Mouse (Mus musculus) kidney, embryonic 15.5 days (tissue): ENCODE measurements around the gene Stard3. TPM values are rescaled to one million over a fixed set of nuclear protein-coding genes. Genes with fewer than 3 reads are reported as not detected.

ENCODE experiments used
- ATAC-seq: fragments of 200-750 bp; cut with Nextera tagmentation; replicated peaks from 2 replicates; pipeline ENCODE4 v1.8.0; 2017; ENCODE audit warnings: moderate TSS enrichment; ENCODE audit not compliant: low FRiP score
- H3K27ac ChIP-seq: fragments of 300-500 bp; sonication (generic); 2 replicates; pipeline ENCODE4 v1.5.1; 2015; ENCODE audit warnings: mild to moderate bottlenecking, inconsistent platforms
- H3K27me3 ChIP-seq: fragments of 300-500 bp; sonication (generic); 2 replicates; pipeline ENCODE4 v1.6.1; 2015; ENCODE audit warnings: inconsistent platforms
- H3K36me3 ChIP-seq: fragments of 300-500 bp; sonication (generic); 2 replicates; pipeline ENCODE4 v1.6.1; 2015; ENCODE audit warnings: inconsistent platforms
- H3K4me1 ChIP-seq: fragments of 300-500 bp; sonication (generic); 2 replicates; pipeline ENCODE4 v1.6.1; 2015; ENCODE audit warnings: inconsistent platforms
- H3K4me2 ChIP-seq: fragments of 300-500 bp; sonication (generic); 2 replicates; pipeline ENCODE4 v1.6.1; 2015; ENCODE audit warnings: moderate library complexity, mild to moderate bottlenecking, inconsistent platforms
- H3K4me3 ChIP-seq: fragments of 300-500 bp; sonication (generic); replicated peaks from 2 replicates; pipeline ENCODE4 v1.5.1; 2015; ENCODE audit warnings: mild to moderate bottlenecking, inconsistent platforms
- H3K9ac ChIP-seq: fragments of 300-500 bp; sonication (generic); 2 replicates; pipeline ENCODE4 v1.6.1; 2015; ENCODE audit warnings: mild to moderate bottlenecking, inconsistent platforms
- H3K9me3 ChIP-seq: fragments of 300-500 bp; sonication (generic); replicated peaks from 2 replicates; pipeline ENCODE4 v1.6.1; 2016; ENCODE audit warnings: inconsistent platforms
- WGBS: fragments of 180-500 bp; shearing (Covaris S2); methylation state at CpG from one replicate; pipeline ENCODE4 v1.1.7; 2015; ENCODE audit warnings: mixed read lengths; 5-methylcytosine and 5-hydroxymethylcytosine counted together
- polyA plus RNA-seq: library from polyadenylated mRNA; unstranded; fragments of >200 nt; fragmentation: Nextera tagmentation; extraction: Ambion mirVana; gene quantifications from 2 replicates; pipeline ENCODE4 v1.2.1, GENCODE M21; 2015

Stard3 gene
- polyA plus RNA-seq, 1 experiment from 2014 or later: 53.1 TPM

DNA sequence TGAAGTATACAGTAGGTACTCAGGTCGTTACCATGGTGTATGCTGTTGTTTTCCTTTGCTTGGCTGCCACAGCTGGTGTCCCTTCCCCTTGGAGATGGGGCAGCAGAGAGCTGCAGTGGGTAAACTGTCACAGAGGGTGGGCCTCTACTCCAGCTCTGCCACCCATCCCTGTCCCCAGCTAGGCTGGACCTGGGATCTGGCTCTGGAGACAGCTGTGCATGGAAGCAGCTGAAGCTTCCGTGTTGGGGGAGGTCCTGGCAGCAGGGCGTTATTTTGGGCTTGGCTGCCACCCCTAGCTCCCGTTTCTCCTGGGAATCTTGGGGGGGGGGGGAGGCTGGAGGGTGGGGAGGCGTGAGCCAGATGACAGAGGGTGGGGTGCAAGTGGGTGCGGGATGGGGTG, 60.1 kb downstream of the Stard3 start:
- peaks cover 58% of the 10 kb centered on the region for H3K4me1 ChIP-seq
- no peak overlapping the region for H3K4me3 ChIP-seq
- peaks cover 53% of the 10 kb centered on the region for H3K36me3 ChIP-seq
- H3K4me2 ChIP-seq: no peak overlapping the region
- H3K27me3 ChIP-seq: no peaks in the 10 kb centered on the region
- H3K9me3 ChIP-seq: no peaks in the 10 kb centered on the region
- H3K27ac ChIP-seq: no peak overlapping the region
- 74% methylated on average over 6 of the region's 6 CpGs for WGBS
- no peak overlapping the region for H3K9ac ChIP-seq
- no peak for ATAC-seq

DNA sequence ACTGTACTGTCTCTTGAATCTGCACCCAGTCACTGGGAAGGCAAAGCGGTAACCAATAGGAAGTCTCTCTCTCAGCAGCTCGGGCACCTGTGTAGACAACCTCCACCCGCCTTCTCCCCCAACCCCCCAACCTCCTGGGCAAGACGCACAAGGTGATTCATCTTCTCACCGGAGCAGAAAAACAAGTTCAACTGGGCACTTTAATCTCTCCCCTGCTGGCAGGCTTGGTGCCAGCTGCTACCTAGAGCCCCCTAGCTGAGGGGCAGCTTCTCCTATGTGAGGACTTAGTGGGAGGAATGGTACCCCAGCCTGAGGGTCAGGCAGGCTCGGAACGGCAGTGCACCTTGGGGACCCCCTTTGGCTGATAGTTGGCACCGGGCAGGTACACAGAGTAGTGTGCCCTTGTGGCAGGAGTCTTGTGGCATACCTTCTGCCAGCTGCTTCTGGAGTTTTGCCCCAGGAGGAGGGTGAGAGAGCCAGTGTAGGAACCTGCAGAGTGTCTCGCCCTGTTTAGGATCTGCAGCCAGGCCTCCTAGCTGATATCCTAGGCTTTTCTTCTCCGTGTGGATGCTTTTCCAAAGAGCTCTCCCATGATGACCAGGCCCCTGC, 60.9 kb downstream of the Stard3 start:
- Histone ChIP-seq H3K27me3 (no peaks in the 10 kb centered on the region), H3K9me3 (no peaks in the 10 kb centered on the region), H3K4me2 (no peak overlapping the region), H3K4me1 (peaks cover 50% of the 10 kb centered on the region), H3K27ac (peak overlapping the region; percentile 32; the same call in 1 of the 2 replicates), H3K4me3 (no peak overlapping the region), H3K9ac (no peak overlapping the region), H3K36me3 (peaks cover 60% of the 10 kb centered on the region)
- WGBS: 77% methylated on average over 10 of the region's 10 CpGs
- ATAC-seq: no peak

DNA sequence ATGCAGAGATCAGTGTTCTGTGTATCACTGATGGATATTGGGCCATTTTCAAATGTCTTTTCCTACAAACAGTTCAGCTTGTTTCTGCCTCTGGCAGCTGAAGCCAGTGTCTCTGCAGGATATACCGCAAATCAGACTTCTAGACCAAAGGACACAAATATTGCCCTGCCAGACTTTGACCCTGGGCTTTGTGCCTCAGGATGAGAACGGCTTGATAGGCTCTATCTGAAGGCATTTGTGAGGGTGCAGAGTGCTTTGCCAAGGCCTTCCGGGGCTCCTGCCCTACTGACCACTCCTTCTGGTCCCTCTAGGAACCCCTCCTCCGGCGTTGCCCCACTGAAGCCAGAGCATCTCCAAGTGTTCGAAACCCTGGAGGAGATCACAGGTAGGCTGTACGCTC, 68.4 kb downstream of the Stard3 start:
- H3K4me1 ChIP-seq: no peaks in the 10 kb centered on the region
- H3K36me3 ChIP-seq: peaks cover 98% of the 10 kb centered on the region
- H3K9me3 ChIP-seq: no peaks in the 10 kb centered on the region
- WGBS: 90% methylated on average over 7 of the region's 7 CpGs
- H3K27me3 ChIP-seq: no peaks in the 10 kb centered on the region
- no peak overlapping the region for H3K4me3 ChIP-seq
- no peak overlapping the region for H3K4me2 ChIP-seq
- H3K9ac ChIP-seq: no peak overlapping the region
- no peak for ATAC-seq
- H3K27ac ChIP-seq: no peak overlapping the region

DNA sequence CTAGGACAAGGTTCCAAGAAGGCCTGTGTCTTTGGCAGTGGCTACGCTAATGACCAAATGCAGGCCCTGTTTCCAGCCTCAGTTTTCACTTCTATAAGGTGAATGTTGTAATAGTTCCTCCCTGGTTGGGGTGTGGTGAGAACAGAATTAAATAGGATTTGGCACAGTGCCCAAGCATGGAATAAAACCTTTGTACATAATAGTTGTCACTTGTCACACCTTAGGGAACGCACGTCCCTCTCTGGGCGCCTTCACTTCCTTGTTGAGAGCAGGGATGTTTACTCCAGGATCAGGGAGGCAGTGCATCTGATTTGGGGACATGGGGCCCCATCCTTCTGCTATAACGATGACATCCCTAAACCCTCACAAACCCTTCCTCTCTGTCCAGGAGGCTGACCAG, 70.3 kb downstream of the Stard3 start:
- H3K36me3 ChIP-seq: peaks cover 98% of the 10 kb centered on the region
- no peak overlapping the region for H3K27ac ChIP-seq
- no peaks in the 10 kb centered on the region for H3K4me1 ChIP-seq
- WGBS: 80% methylated on average over 5 of the region's 5 CpGs
- no peaks in the 10 kb centered on the region for H3K9me3 ChIP-seq
- no peak overlapping the region for H3K9ac ChIP-seq
- no peak overlapping the region for H3K4me3 ChIP-seq
- no peaks in the 10 kb centered on the region for H3K27me3 ChIP-seq
- no peak for ATAC-seq
- H3K4me2 ChIP-seq: no peak overlapping the region

Other genes starting within 250 kb of the Stard3 start
- 18.0 and 20.3 TPM in 2 replicates for gene Fbxl20, start 208.0 kb upstream of the Stard3 start, polyA plus RNA-seq
- gene Med1, start 165.1 kb upstream of the Stard3 start, polyA plus RNA-seq: 66.6 and 72.8 TPM in 2 replicates
- 10.9 and 11.9 TPM in 2 replicates for gene Cdk12, start 155.3 kb upstream of the Stard3 start, polyA plus RNA-seq
- not detected in 2 replicates for gene Neurod2, start 28.7 kb upstream of the Stard3 start, polyA plus RNA-seq
- 2.8 and 6.8 TPM in 2 replicates for gene Ppp1r1b, start 10.0 kb upstream of the Stard3 start, polyA plus RNA-seq
- 2.5 and 3.5 TPM in 2 replicates for gene Tcap, start 25.4 kb downstream of the Stard3 start, polyA plus RNA-seq
- gene Pnmt, start 28.1 kb downstream of the Stard3 start, polyA plus RNA-seq: 2.7 and 3.8 TPM in 2 replicates
- 16.9 and 17.5 TPM in 2 replicates for gene Pgap3, start 42.1 kb downstream of the Stard3 start, polyA plus RNA-seq
- gene Erbb2, start 54.1 kb downstream of the Stard3 start, polyA plus RNA-seq: 46.2 and 48.0 TPM in 2 replicates
- 101 and 106 TPM in 2 replicates for gene Mien1, start 80.6 kb downstream of the Stard3 start, polyA plus RNA-seq
- 68.8 and 69.8 TPM in 2 replicates for gene Grb7, start 88.0 kb downstream of the Stard3 start, polyA plus RNA-seq
- 0.43 and 0.44 TPM in 2 replicates for gene Ikzf3, start 187.7 kb downstream of the Stard3 start, polyA plus RNA-seq
- 0.12 and 0.27 TPM in 2 replicates for gene Zpbp2, start 192.7 kb downstream of the Stard3 start, polyA plus RNA-seq
- 59.4 and 61.1 TPM in 2 replicates for gene Ormdl3, start 229.0 kb downstream of the Stard3 start, polyA plus RNA-seq
- not detected in 2 replicates for gene Lrrc3c, start 239.9 kb downstream of the Stard3 start, polyA plus RNA-seq